Mouse (Mus musculus) liver, embryonic 16.5 days (tissue): ENCODE measurements around the gene Abcg1. TPM values are rescaled to one million over a fixed set of nuclear protein-coding genes. Genes with fewer than 3 reads are reported as not detected.

Experiments used
- ATAC-seq: fragments of 200-750 bp; cut with Nextera tagmentation; 2 replicates; pipeline ENCODE4 v1.8.0; 2017; ENCODE audit warnings: low read depth, mild to moderate bottlenecking, moderate number of reproducible peaks, moderate library complexity
- H3K27ac ChIP-seq: fragments of 300-500 bp; sonication (generic); 2 replicates; pipeline ENCODE4 v1.5.1; 2014; ENCODE audit warnings: mild to moderate bottlenecking, low read length
- H3K27me3 ChIP-seq: fragments of 300-500 bp; sonication (generic); 2 replicates; pipeline ENCODE4 v1.6.1; 2014; ENCODE audit warnings: low read depth, low read length, mixed read lengths; ENCODE audit not compliant: control insufficient read depth, insufficient read depth
- H3K36me3 ChIP-seq: fragments of 300-500 bp; sonication (generic); 2 replicates; pipeline ENCODE4 v1.6.1; 2014; ENCODE audit warnings: mild to moderate bottlenecking; ENCODE audit not compliant: control insufficient read depth, insufficient read depth
- H3K4me1 ChIP-seq: fragments of 300-500 bp; sonication (generic); 2 replicates; pipeline ENCODE4 v1.6.1; 2014; ENCODE audit warnings: low read depth, low read length, mixed read lengths; ENCODE audit not compliant: control insufficient read depth
- H3K4me2 ChIP-seq: fragments of 300-500 bp; sonication (generic); 2 replicates; pipeline ENCODE4 v1.6.1; 2014; ENCODE audit warnings: low read depth, low read length, mixed read lengths
- H3K4me3 ChIP-seq: fragments of 300-500 bp; sonication (generic); 2 replicates; pipeline ENCODE4 v1.5.1; 2014; ENCODE audit warnings: low read depth, mild to moderate bottlenecking, low read length
- H3K9ac ChIP-seq: fragments of 300-500 bp; sonication (generic); 2 replicates; pipeline ENCODE4 v1.6.1; 2014; ENCODE audit warnings: low read depth, low read length
- H3K9me3 ChIP-seq: fragments of 300-500 bp; sonication (generic); replicated peaks from 2 replicates; pipeline ENCODE4 v1.6.1; 2016; ENCODE audit warnings: low read length; ENCODE audit not compliant: control insufficient read depth
- WGBS: fragments of 180-500 bp; shearing (Covaris S2); extraction: QIAGEN DNeasy Blood & Tissue Kit; methylation state at CpG from one replicate; pipeline ENCODE4 v1.1.7; 2014; ENCODE audit not compliant: insufficient replicate concordance; 5-methylcytosine and 5-hydroxymethylcytosine counted together
- polyA plus RNA-seq: library from polyadenylated mRNA; unstranded; fragments of >200 nt; fragmentation: Nextera tagmentation; extraction: Ambion mirVana; gene quantifications from 2 replicates; pipeline ENCODE4 v1.2.1, GENCODE M21; 2015

Abcg1 gene
- polyA plus RNA-seq, 1 experiment from 2014 or later: 10.8 TPM

DNA sequence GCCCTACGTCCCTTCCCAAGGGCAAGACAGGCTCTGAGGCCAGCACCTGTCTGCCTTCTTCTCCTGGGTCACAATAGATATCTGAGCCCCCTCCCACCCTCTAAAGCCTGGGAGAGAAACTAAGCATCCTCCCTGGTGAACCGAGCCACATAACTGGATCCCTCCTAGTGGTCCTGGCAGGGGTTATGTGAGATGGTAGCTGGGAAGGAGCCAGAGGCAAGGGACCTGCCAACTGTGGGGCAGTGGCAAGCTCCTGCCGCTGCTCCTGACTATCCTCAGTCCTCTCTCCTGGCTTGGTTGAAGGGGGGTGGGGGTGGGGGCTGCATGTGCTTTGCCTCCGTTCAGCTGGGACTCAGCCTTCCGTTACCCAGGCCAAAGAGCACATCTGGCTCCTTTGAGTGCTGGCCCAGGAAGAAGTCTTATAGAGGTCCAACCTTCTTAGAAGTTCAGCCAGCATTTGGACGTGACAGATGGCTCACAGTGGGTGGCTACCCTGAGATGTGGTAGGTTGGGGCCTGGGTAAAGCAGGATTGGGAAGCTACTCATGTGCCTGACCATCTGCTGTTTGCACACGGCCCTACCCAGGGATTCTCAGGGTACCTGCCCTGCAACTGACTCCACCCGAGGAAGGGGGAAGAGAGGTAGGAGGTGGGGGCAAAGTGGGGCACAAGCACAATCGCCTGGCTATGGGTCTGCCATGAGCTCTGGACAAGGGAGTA is 68.2 kb downstream of the Abcg1 start:
- Histone ChIP-seq H3K4me3 (no peak overlapping the region), H3K4me1 (peaks cover 7% of the 10 kb centered on the region), H3K9me3 (no peaks in the 10 kb centered on the region), H3K27ac (no peak overlapping the region), H3K36me3 (no peaks in the 10 kb centered on the region), H3K9ac (no peak overlapping the region), H3K4me2 (no peak overlapping the region), H3K27me3 (peaks cover 2% of the 10 kb centered on the region)
- no peak for ATAC-seq
- WGBS: 49% methylated on average over 9 of the region's 9 CpGs

DNA sequence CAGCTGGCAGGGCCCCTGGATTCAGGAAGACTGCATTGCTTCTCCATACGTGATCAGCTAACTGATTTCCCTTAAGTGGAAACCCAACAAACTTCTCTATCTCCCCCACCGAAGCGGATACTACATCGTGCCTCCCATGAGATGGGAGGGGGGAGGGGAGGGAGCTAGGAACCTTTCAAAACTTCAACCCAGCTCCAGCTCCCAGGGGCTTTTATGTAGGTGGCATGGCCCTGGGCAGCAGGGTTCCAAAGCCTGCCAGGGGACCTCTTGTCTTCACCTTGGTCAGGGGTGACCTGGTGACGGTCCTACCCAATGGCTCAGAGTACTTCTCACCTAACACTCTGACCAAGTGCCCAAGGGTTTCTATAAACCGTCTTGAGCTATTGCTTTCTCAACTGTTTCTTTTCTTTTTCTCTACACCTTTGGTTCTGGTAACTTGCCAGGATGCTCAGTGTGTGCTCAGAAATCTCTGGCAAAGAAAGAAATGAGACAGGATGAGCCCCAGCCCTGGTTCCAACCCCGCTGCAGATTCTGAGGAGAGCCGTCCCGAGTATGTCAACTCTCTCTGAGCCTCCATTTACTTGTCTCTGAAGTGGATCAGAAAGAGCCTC is 71.3 kb downstream of the Abcg1 start:
- H3K9me3 ChIP-seq: no peaks in the 10 kb centered on the region
- no peak overlapping the region for H3K4me2 ChIP-seq
- H3K36me3 ChIP-seq: no peaks in the 10 kb centered on the region
- WGBS: 55% methylated on average over 9 of the region's 9 CpGs
- H3K9ac ChIP-seq: no peak overlapping the region
- peak overlapping the region; percentile 9; the same call in 1 of the 2 replicates for H3K4me3 ChIP-seq
- no peaks in the 10 kb centered on the region for H3K4me1 ChIP-seq
- no peak for ATAC-seq
- H3K27me3 ChIP-seq: no peaks in the 10 kb centered on the region; the same call in 1 of the 2 replicates
- H3K27ac ChIP-seq: no peak overlapping the region

GRCm38 (mm10) chr17:31129452-31129851 is 72.0 kb downstream of the Abcg1 start, which contains the start of gene Tff3:
Tff3 (minus strand) TSS chr17:31129646.
- 28% methylated on average over 2 of the region's 2 CpGs for WGBS
- Histone ChIP-seq H3K9ac (no peak within 1 kb of the TSS), H3K4me1 (no peaks in the 10 kb centered on the region), H3K9me3 (no peaks in the 10 kb centered on the region), H3K36me3 (no peaks in the 10 kb centered on the region), H3K4me2 (no peak within 1 kb of the TSS), H3K27ac (no peak within 1 kb of the TSS), H3K27me3 (no peaks in the 10 kb centered on the region; the same call in 1 of the 2 replicates), H3K4me3 (peak within 1 kb of the TSS; percentile 9; the same call in 1 of the 2 replicates)
- ATAC-seq: peak; percentile 43

DNA sequence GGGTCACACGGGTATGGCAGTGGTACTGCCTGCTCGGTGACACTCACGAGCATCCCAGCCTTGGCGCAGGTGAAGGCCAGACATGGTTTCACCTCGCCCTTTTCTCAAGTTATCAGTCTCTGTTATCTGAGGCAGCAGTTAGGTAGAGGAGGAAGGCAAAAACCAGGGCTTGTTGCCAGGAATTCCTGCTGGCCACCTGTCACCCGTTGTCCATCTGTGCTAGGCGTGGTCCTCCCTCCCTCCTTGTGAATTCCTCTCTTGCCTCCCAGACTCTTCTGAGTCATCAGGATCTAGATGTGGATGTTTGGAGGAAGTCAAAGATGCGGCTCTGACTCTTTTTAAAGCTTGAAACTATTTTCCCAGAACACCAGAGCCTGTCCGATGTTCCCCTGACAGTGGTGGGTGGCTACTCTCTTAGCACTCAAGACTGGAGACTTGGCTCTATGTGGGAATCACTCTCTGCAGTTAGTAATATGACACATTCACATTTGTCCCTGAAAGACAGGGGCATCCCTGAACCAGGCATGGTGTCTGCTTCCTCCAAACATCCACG is 73.9 kb downstream of the Abcg1 start:
- no peak for ATAC-seq
- H3K27me3 ChIP-seq: no peaks in the 10 kb centered on the region; the same call in 1 of the 2 replicates
- no peak overlapping the region for H3K9ac ChIP-seq
- H3K9me3 ChIP-seq: no peaks in the 10 kb centered on the region
- 65% methylated on average over 10 of the region's 10 CpGs for WGBS
- H3K4me2 ChIP-seq: no peak overlapping the region
- H3K36me3 ChIP-seq: no peaks in the 10 kb centered on the region
- H3K4me1 ChIP-seq: no peaks in the 10 kb centered on the region
- no peak overlapping the region for H3K27ac ChIP-seq
- no peak overlapping the region for H3K4me3 ChIP-seq

DNA sequence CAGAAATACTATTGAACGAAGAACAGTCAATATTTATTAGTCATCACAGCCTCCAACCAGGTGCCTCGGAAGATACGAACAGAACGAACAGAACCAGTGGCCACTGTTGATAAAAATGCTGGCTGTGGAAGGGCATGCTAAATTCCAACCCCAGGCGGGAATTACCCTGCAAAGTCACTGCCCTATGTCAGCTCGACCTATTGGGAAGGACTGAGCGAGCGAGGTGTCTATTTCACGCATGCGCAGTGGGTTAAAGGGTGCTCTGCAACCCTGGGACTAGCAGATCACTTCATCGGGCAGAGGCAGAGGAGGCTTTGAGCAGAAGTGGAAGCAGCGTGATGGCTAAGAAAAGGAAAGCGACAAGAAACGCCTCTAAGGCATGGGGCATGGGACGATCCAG is 76.3 kb downstream of the Abcg1 start:
- Histone ChIP-seq H3K9ac (no peak overlapping the region), H3K4me3 (no peak overlapping the region), H3K4me2 (peak overlapping the region; percentile 34), H3K27me3 (no peaks in the 10 kb centered on the region), H3K4me1 (no peaks in the 10 kb centered on the region), H3K27ac (peak overlapping the region; percentile 69), H3K36me3 (no peaks in the 10 kb centered on the region), H3K9me3 (no peaks in the 10 kb centered on the region)
- ATAC-seq: peak; percentile 87
- 47% methylated on average over 15 of the region's 15 CpGs for WGBS

DNA sequence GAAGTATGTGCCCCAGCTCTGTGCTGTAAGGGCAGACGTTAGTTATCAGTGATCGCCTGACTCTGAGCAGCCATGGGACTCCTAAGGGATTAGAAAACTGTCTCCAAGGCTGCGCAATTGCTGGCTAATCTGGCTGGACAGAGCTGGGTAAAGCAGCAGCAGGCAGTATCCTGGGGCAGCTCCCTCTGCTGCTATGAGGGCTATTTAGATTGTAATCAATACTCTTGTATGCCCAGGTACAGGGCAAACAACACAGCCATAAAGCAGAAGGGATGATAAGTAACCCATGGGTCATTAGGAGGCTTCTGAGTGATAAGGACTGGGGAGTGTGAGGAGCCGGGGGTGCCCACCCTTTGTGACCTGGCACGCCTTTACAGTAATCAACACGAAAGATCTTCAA is 77.4 kb downstream of the Abcg1 start:
- Histone ChIP-seq H3K4me2 (no peak overlapping the region), H3K4me3 (no peak overlapping the region), H3K9ac (no peak overlapping the region), H3K9me3 (no peaks in the 10 kb centered on the region), H3K36me3 (no peaks in the 10 kb centered on the region), H3K27me3 (no peaks in the 10 kb centered on the region), H3K27ac (peak overlapping the region; percentile 69; the same call in 1 of the 2 replicates), H3K4me1 (no peaks in the 10 kb centered on the region)
- WGBS: 50% methylated on average over 6 of the region's 6 CpGs
- no peak for ATAC-seq

DNA sequence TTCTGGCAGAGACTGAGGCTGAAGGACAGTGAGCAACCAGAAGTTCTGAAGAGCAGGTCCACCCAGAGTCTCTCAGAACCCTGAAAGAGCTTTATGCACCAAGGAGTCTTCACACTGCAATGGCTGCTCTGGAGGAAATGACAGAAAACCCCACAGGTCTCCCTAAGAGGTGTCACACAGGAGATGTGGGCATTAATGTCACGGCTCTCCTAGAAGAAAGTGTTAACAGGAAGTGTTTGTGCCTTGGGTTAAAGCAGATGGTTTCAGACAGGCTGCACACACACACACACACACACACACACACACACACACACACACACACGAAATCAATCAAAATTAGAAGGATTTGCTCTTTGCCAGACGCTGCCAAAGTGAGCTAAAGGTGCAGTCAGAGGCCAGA is 78.8 kb downstream of the Abcg1 start:
- Histone ChIP-seq H3K27me3 (no peaks in the 10 kb centered on the region), H3K4me3 (no peak overlapping the region), H3K4me1 (no peaks in the 10 kb centered on the region), H3K9me3 (no peaks in the 10 kb centered on the region), H3K4me2 (no peak overlapping the region), H3K36me3 (no peaks in the 10 kb centered on the region), H3K27ac (no peak overlapping the region), H3K9ac (no peak overlapping the region)
- no peak for ATAC-seq
- WGBS: 40% methylated on average over 3 of the region's 3 CpGs

DNA sequence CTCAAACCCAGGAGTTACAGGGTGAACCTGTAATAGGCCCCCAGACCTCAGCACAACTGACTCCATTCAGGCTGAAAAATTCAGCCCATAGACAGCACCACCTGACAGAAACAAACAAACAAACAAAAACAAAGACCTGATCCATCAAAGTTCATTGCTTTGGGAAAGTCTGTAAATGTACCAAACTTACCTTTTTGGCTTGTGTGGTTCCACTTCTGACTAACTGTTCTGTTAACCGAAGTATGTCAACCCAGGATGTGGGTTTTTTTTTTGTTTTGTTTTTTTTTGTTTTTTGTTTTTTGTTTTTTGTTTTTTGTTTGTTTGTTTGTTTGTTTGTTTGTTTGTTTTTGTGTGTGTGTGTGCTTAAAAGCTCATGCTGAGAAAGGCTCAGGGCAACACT is 79.3 kb downstream of the Abcg1 start:
- WGBS: 47% methylated on average over 1 of the region's 1 CpGs
- H3K9me3 ChIP-seq: no peaks in the 10 kb centered on the region
- H3K36me3 ChIP-seq: no peaks in the 10 kb centered on the region
- no peak overlapping the region for H3K9ac ChIP-seq
- ATAC-seq: no peak
- no peak overlapping the region for H3K4me2 ChIP-seq
- H3K4me3 ChIP-seq: no peak overlapping the region
- no peaks in the 10 kb centered on the region for H3K27me3 ChIP-seq
- no peaks in the 10 kb centered on the region for H3K4me1 ChIP-seq
- no peak overlapping the region for H3K27ac ChIP-seq

DNA sequence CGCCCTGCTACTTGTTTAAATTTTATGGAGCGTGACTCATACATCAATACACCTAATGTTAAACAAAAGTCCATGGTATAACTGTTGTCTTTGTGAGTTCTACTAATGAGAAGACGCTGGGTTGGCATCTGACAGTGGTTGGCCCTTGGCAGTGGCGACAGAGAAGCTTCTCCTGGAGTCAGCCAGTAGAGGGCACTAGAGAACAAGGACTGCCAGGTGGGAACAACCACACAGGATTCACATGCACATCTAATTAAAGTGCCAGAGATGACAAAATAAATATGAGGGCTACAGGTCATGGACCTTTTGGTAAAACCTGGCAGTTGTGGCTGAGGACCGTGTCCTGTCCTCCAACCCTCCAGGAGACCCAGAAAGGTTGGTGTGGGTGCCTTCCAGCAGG is 80.9 kb downstream of the Abcg1 start:
- WGBS: 14% methylated on average over 5 of the region's 5 CpGs
- no peak overlapping the region for H3K4me2 ChIP-seq
- H3K9ac ChIP-seq: no peak overlapping the region
- H3K27ac ChIP-seq: no peak overlapping the region
- ATAC-seq: no peak
- H3K4me3 ChIP-seq: no peak overlapping the region
- no peaks in the 10 kb centered on the region for H3K9me3 ChIP-seq
- H3K27me3 ChIP-seq: no peaks in the 10 kb centered on the region
- H3K4me1 ChIP-seq: no peaks in the 10 kb centered on the region
- H3K36me3 ChIP-seq: no peaks in the 10 kb centered on the region
